Mouse (Mus musculus) kidney, adult 2 months (tissue): ENCODE results near the gene Frmd4b.

Experiments
- CTCF ChIP-seq: fragments of 200-500 bp; conservative IDR thresholded peaks from 2 replicates; pipeline ENCODE4 v1.5.1; 2011; ENCODE audit warnings: low read depth, mild to moderate bottlenecking, control low read depth, low read length, moderate library complexity, mixed read lengths; ENCODE audit not compliant: insufficient read depth, insufficient read length
- POLR2A ChIP-seq: fragments of 200-500 bp; IDR thresholded peaks from one replicate; pipeline ENCODE4 v1.6.1; 2011; ENCODE audit warnings: low read depth, low read length, control low read depth

DNA sequence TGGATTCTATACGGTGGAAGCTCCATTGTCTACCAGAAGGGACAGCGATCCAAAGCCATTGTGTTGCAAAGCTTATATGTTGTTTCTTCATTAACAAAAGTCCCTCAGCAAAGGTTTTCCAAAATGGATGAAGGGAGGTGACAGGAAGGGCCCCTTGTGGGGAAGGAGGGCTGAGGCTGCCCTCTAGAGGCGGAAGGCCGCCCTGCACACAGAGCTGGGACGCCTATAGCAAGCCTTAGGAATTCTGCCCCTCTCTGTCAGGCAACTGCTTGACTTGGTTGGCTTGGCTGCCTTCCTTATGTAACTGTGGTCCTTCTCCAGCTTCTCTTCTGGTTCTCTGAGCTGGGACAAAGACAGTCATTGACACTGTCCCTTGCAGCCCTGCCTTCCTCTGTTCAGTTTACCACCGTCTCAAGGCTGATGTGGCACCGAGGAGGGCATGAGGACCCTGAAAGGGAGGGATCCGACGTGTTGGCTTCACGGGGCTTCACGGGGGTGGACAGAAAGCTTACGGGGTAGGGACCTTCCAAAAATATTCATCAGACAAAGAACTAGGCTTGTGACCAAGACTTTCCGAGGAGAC, 200.3 kb downstream of the Frmd4b start:
- peak; percentile 94 for TF ChIP-seq CTCF
- no peak for TF ChIP-seq POLR2A
